Mouse (Mus musculus): ENCODE results near the gene Cox20.

Cox20 gene

GRCm38 (mm10) chr1:178354576-178354975 lies 35.6 kb downstream of the Cox20 start:
- no peak for DNase-seq (ENCODE audit: low spot score)

- DNase-seq (ENCODE audit: low spot score), result peak; percentile 63
These were observed 39.1 kb downstream of the Cox20 start for GRCm38 (mm10) chr1:178357776-178358710.

GRCm38 (mm10) chr1:178360264-178360663 lies 41.3 kb downstream of the Cox20 start:
- DNase-seq (ENCODE audit: low spot score), result no peak

GRCm38 (mm10) chr1:178360702-178361101 lies 41.8 kb downstream of the Cox20 start:
- no peak for DNase-seq (ENCODE audit: low spot score)

- DNase-seq (ENCODE audit: low spot score), result no peak
These were observed 46.2 kb downstream of the Cox20 start for GRCm38 (mm10) chr1:178365171-178365570.

- DNase-seq (ENCODE audit: low spot score), result no peak
These were observed 49.2 kb downstream of the Cox20 start for GRCm38 (mm10) chr1:178368121-178368520.

GRCm38 (mm10) chr1:178368548-178369271 lies 49.8 kb downstream of the Cox20 start:
- peak; percentile 93 for DNase-seq (ENCODE audit: low spot score)

GRCm38 (mm10) chr1:178369272-178369651 lies 50.3 kb downstream of the Cox20 start:
- DNase-seq (ENCODE audit: low spot score), result peak; percentile 28
